Mouse (Mus musculus) limb, embryonic 12.5 days (tissue): ENCODE results near the gene Mcl1. TPM values are rescaled to one million over a fixed set of nuclear protein-coding genes. Genes with fewer than 3 reads are reported as not detected.
A peak's percentile ranks its signal among the peaks of the same experiment; 100 is the strongest.
"Not testable (repeated sequence)": the region's sequence is repeated elsewhere in the genome, so short reads cannot be mapped to it uniquely, and the experiment has no call there.

Experiments used
- ATAC-seq: fragments of 200-750 bp; cut with Nextera tagmentation; 2 replicates; pipeline ENCODE4 v1.8.0; 2017; ENCODE audit warnings: low read depth, moderate TSS enrichment; ENCODE audit not compliant: insufficient number of reproducible peaks, insufficient read depth, low FRiP score, low TSS enrichment
- H3K27ac ChIP-seq: fragments of 300-500 bp; sonication (generic); 2 replicates; pipeline ENCODE4 v1.5.1; 2016; ENCODE audit warnings: mild to moderate bottlenecking, moderate library complexity
- H3K27me3 ChIP-seq: fragments of 300-500 bp; sonication (generic); 2 replicates; pipeline ENCODE4 v1.6.1; 2016; ENCODE audit warnings: mild to moderate bottlenecking, moderate library complexity
- H3K36me3 ChIP-seq: fragments of 300-500 bp; sonication (generic); 2 replicates; pipeline ENCODE4 v1.6.1; 2016; ENCODE audit warnings: mild to moderate bottlenecking, moderate library complexity
- H3K4me1 ChIP-seq: fragments of 300-500 bp; sonication (generic); replicated peaks from 2 replicates; pipeline ENCODE4 v1.6.1; 2016
- H3K4me2 ChIP-seq: fragments of 300-500 bp; sonication (generic); 2 replicates; pipeline ENCODE4 v1.6.1; 2016; ENCODE audit warnings: mild to moderate bottlenecking, moderate library complexity
- H3K4me3 ChIP-seq: fragments of 300-500 bp; sonication (generic); replicated peaks from 2 replicates; pipeline ENCODE4 v1.5.1; 2016; ENCODE audit warnings: mild to moderate bottlenecking
- H3K9ac ChIP-seq: fragments of 300-500 bp; sonication (generic); replicated peaks from 2 replicates; pipeline ENCODE4 v1.6.1; 2016; ENCODE audit warnings: mild to moderate bottlenecking, moderate library complexity
- H3K9me3 ChIP-seq: fragments of 300-500 bp; sonication (generic); 2 replicates; pipeline ENCODE4 v1.6.1; 2016; ENCODE audit warnings: mild to moderate bottlenecking, moderate library complexity
- WGBS: fragments of 180-500 bp; shearing (Covaris S2); methylation state at CpG from one replicate; pipeline ENCODE4 v1.1.7; 2016; 5-methylcytosine and 5-hydroxymethylcytosine counted together
- polyA plus RNA-seq: library from polyadenylated mRNA; unstranded; fragments of >200 nt; fragmentation: Nextera tagmentation; extraction: Ambion mirVana; gene quantifications from 2 replicates; pipeline ENCODE4 v1.2.1, GENCODE M21; 2016

Mcl1 gene
- polyA plus RNA-seq, 1 experiment from 2014 or later, result 69.9 TPM

DNA sequence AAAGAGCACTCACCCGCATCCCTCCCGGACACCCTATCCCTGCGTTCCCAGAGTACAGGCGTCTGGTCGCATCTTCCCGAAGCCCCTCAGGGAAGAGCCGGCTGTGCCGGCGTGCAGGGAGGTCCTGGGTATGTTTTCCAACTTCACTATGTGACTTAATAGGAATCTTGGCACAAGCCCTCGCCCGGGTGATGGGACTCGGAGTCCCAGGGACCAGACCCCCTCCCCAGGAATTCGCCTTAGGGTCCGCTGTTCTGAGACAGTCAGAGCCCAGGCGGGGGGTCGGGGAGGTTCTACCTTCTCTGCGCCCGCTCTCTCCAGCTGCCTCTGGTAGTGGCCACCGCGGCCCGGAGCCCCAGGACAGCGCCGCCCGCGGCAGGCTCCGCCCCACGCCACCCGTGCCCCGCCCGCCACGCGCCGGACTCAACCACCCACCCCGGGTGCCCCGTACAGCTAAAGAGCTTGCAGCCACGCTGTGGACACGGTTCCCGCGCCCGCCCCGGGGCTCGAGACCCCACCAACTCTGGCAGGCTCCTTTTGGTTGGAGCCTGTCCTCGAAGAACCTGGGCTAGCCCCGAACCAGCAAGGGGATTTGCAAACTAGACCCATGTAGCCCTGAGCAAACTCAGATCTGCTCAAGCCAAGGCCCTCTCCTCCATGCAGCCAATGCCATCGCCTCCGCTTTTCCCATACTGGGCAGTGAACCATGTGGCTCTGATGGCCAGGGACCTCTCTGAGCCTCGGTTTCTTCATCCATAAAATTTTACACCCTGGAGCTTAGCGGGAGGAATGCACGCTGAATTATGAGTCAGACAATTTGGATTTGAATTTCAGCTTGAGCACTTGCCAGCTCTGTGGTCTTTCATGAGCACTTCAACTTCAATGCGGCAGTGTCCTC is 29.2 kb downstream of the Mcl1 start, which contains the start of gene Adamtsl4:
Gene Adamtsl4, minus strand, starts transcription at position 394 of the 898 bp plus-strand sequence.
- H3K4me2 ChIP-seq, result peak within 1 kb of the TSS; percentile 94
- 4% methylated on average over 48 of the region's 50 CpGs for WGBS
- ATAC-seq, result peak; percentile 54; the same call in 1 of the 2 replicates
- H3K27me3 ChIP-seq, result peaks cover 9% of the 10 kb centered on the region; the same call in 1 of the 2 replicates
- peaks cover 6% of the 10 kb centered on the region; the same call in 1 of the 2 replicates for H3K36me3 ChIP-seq
- H3K27ac ChIP-seq, result peak within 1 kb of the TSS; percentile 50; the same call in 1 of the 2 replicates
- 0 out of 2 replicates have a peak, but pooled peaks cover 4% of the 10 kb centered on the region for H3K9me3 ChIP-seq
- H3K4me3 ChIP-seq, result peak within 1 kb of the TSS; percentile 48
- peak within 1 kb of the TSS; percentile 65 for H3K9ac ChIP-seq
- H3K4me1 ChIP-seq, result peaks cover 42% of the 10 kb centered on the region

DNA sequence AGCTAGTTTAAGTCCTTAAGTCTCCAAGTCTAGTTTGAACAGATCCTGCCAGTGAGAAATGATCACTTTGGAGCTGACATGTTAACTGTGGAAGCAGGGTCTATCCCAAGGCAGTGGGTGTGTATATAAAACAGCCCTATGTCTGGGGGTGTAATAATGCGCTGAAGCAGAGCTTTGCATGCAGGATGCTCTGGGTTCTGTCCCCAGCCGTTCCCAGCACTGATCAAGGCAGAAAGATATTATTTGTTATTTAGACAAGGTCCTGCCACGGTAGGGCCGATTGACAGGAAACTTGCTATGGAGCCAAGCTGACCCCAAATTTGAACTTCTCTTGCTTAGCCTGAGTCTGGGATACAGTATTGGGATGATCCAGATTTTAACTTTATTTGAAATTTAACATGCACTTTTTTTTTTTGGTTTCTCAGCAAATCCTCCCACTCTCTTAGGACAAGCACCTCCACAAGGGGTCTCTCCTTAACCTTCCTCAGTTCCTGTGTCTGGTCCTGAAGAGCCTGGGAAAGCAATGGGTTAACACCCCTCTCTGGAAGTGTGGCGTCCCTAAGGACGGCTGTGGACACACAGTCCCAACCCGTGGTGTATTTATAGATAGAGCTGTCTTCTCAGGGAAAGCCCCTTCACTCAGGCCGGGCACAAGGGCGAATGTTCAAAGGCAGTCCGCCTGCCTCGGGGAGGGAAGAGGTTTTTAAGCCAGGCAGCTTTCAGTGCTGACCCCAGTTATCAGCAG is 30.8 kb downstream of the Mcl1 start:
- H3K9ac ChIP-seq, result no peak overlapping the region
- H3K9me3 ChIP-seq, result 0 out of 2 replicates have a peak, but pooled peaks cover 4% of the 10 kb centered on the region
- H3K27ac ChIP-seq, result no peak overlapping the region
- peaks cover 6% of the 10 kb centered on the region; the same call in 1 of the 2 replicates for H3K36me3 ChIP-seq
- H3K4me1 ChIP-seq, result peaks cover 37% of the 10 kb centered on the region
- 31% methylated on average over 11 of the region's 11 CpGs for WGBS
- peaks cover 9% of the 10 kb centered on the region; the same call in 1 of the 2 replicates for H3K27me3 ChIP-seq
- H3K4me3 ChIP-seq, result no peak overlapping the region
- no peak for ATAC-seq
- no peak overlapping the region for H3K4me2 ChIP-seq

DNA sequence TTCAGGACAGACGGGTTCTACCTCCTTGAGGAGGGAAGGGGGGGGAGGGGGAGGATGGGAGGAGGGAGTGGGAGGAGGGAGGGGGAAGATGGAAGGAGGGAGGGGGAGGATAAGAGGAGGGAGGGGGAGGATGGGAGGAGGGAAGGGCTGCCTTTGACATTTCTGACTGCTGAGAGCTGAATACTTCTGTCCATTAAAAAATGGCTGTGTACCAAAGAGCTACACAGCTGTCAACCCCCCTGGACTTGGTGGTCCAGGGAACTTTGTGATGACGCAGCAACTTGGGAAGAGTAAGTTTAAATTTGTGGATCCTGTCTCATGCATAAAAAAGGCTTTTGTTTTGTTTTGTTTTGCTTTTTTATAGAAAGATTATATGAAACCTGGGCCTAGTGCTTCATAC is 31.4 kb downstream of the Mcl1 start:
- Histone ChIP-seq H3K36me3 (peaks cover 6% of the 10 kb centered on the region; the same call in 1 of the 2 replicates), H3K27ac (no peak overlapping the region), H3K27me3 (peaks cover 9% of the 10 kb centered on the region; the same call in 1 of the 2 replicates), H3K4me3 (no peak overlapping the region), H3K4me1 (peaks cover 31% of the 10 kb centered on the region), H3K9me3 (0 out of 2 replicates have a peak, but pooled peaks cover 4% of the 10 kb centered on the region), H3K9ac (no peak overlapping the region), H3K4me2 (no peak overlapping the region)
- no peak for ATAC-seq
- WGBS, result 48% methylated on average over 2 of the region's 2 CpGs

DNA sequence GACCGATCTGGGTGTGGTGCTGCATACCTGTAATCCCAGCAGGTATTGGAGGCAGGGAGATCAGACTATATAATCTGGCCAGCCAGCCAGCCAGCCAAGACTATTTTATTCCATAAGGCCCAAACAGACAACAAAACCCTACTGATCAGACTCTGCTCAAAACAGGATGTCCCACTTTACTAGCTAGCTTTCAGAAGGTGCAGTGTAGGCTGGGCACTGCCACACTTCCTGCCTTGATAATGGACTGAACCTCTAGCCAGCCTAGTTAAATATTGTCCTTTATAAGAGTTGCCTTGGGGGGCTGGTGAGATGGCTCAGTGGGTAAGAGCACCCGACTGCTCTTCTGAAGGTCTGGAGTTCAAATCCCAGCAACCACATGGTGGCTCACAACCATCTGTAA is 32.0 kb downstream of the Mcl1 start:
- H3K27ac ChIP-seq, H3K9ac ChIP-seq, H3K27me3 ChIP-seq, H3K36me3 ChIP-seq, ATAC-seq, H3K9me3 ChIP-seq, H3K4me3 ChIP-seq, H3K4me2 ChIP-seq: not testable (repeated sequence)
- H3K4me1 ChIP-seq, result peaks cover 31% of the 10 kb centered on the region
- WGBS, result 93% methylated on average over 2 of the region's 2 CpGs

DNA sequence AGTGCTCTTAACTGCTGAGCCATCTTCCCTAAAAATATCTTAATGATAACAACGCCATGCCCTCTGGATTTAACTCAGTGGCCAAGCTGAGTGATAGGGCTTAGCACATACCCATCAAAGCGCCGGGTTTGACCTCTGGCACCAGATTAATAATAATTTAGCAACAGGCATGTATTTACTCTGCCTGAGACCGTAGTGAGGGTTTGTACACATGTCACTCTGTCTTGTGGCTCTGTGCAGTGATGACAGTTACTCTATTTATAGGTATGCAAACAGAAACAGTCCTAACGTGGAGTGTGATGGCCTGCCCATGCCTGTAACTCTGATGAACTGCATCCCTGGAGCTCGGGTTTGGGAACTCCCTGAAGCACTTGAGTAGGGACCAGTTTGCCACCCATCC is 34.1 kb downstream of the Mcl1 start:
- H3K27me3 ChIP-seq, result no peaks in the 10 kb centered on the region
- peaks cover 6% of the 10 kb centered on the region; the same call in 1 of the 2 replicates for H3K36me3 ChIP-seq
- no peak overlapping the region for H3K27ac ChIP-seq
- H3K9ac ChIP-seq, result no peak overlapping the region
- H3K9me3 ChIP-seq, result 0 out of 2 replicates have a peak, but pooled peaks cover 4% of the 10 kb centered on the region
- ATAC-seq, result no peak
- H3K4me1 ChIP-seq, result peaks cover 27% of the 10 kb centered on the region
- 76% methylated on average over 6 of the region's 6 CpGs for WGBS
- no peak overlapping the region for H3K4me3 ChIP-seq
- H3K4me2 ChIP-seq, result no peak overlapping the region

DNA sequence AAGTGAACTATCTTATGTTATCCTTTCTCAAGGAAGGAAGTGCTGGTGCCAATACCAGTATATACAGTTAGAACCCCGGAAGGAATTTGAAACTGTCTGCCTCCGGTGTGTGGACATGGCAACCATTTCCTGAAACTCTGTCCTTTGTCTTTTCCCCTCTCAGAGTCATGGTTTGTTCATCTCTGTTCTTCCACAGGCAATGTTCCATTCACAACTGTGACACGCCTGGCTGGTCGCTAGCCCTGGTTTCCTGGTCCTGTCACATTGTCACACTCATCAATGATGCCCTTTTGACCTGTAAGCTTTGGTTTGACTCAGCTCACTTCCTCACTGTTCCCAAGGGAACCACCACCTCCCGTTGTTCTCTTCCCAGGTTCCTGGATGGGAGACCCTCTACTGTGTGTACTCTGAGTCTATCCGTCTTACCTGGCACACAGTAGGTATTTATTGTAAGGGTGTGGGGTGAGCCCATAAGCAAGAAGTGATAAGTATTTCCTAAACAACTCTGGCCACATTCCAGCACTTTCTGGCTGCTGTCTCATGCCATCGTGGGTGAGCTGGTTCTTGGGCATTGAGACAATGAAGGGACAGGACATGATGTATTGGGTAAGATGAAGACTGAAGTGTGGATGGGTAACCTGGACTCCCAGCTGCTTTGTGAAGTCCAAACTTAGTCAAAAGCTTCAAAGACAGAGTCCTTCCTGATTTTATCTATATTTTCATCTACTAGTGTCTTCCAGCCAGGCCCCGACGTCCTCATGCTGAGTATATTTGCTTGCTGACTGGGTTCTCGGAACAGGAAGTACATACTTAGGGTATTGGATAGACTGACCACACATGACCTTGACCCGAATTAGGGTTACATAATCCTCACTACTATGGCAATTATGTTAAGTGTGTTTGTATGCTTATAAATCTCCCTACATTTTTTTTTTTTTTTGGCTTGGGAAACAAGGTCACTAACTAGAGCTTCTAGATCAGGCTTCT is 35.5 kb downstream of the Mcl1 start:
- Histone ChIP-seq H3K27me3 (no peaks in the 10 kb centered on the region), H3K9me3 (0 out of 2 replicates have a peak, but pooled peaks cover 4% of the 10 kb centered on the region), H3K4me2 (no peak overlapping the region), H3K4me1 (peaks cover 14% of the 10 kb centered on the region; the same call in 1 of the 2 replicates), H3K27ac (no peak overlapping the region), H3K9ac (no peak overlapping the region), H3K4me3 (no peak overlapping the region), H3K36me3 (peaks cover 6% of the 10 kb centered on the region; the same call in 1 of the 2 replicates)
- no peak for ATAC-seq
- WGBS, result 78% methylated on average over 11 of the region's 11 CpGs

DNA sequence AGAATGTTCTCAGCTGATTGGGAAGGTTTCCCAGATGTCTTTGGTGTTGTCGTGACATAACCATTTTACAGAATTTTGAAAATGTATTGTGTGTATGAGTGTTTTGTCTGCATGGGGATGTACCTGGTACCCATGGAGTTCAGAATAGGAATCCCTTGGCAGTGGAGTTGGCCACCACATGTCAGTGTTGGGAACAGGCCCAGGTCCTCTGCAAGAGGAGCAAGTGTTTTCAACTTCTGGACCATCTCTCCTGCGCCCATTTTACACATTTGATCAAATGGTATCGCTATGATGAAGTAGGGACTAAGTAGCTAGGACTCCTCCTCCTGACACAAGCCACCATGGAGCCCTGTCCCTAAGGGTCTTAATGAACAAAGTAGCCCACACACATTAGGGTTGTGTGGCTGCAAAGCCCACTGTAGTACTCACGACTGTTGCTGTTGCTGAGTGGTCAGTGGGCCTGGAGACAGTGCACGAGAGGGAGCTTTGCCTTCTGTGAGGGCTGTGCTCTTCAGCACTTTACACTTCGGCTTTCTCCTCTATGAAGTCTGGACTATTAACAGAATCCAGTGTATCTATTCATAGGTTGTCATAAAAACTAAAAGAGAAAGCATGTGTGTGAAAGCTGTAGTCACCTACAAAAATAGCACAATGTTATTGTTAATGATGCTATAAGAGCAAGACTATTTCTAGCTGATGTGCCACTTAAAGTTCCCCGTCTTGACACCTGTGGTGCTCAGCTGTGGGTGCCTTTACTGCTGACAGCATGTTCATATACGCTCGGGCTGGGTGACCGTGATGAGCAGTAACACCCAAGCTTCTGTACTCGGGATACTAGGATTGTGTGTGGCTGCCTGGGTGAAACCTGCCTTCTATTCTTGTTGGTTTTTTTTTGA is 36.5 kb downstream of the Mcl1 start:
- Histone ChIP-seq H3K36me3 (peaks cover 6% of the 10 kb centered on the region; the same call in 1 of the 2 replicates), H3K9me3 (0 out of 2 replicates have a peak, but pooled peaks cover 4% of the 10 kb centered on the region), H3K27me3 (no peaks in the 10 kb centered on the region), H3K9ac (no peak overlapping the region), H3K27ac (no peak overlapping the region), H3K4me1 (peaks cover 14% of the 10 kb centered on the region; the same call in 1 of the 2 replicates), H3K4me3 (no peak overlapping the region), H3K4me2 (no peak overlapping the region)
- ATAC-seq, result no peak
- 86% methylated on average over 11 of the region's 11 CpGs for WGBS

DNA sequence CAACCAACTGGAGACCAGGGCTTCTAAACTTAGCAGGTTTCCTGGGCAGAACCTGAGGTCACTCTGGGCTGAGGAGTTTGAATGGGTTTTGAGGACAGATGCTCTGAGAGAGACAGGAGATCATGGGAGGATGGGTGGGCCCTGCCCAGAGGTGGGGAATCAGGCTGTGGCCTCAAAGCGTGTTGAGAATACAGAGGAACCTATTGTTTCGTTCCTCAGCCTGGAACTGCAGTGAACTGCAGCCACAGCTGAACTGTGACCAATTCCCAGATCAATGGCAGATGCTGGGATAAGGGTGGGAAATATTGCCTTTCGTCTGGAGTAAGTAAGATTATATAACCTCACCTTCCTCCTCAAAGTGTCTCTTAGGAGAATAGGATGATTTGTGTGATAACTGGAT is 37.2 kb downstream of the Mcl1 start:
- H3K9me3 ChIP-seq, result 0 out of 2 replicates have a peak, but pooled peaks cover 4% of the 10 kb centered on the region
- peak overlapping the region; percentile 31; the same call in 1 of the 2 replicates for H3K9ac ChIP-seq
- H3K36me3 ChIP-seq, result peaks cover 6% of the 10 kb centered on the region; the same call in 1 of the 2 replicates
- no peak overlapping the region for H3K27ac ChIP-seq
- no peak overlapping the region for H3K4me2 ChIP-seq
- WGBS, result 43% methylated on average over 3 of the region's 3 CpGs
- no peaks in the 10 kb centered on the region for H3K27me3 ChIP-seq
- ATAC-seq, result no peak
- no peak overlapping the region for H3K4me3 ChIP-seq
- H3K4me1 ChIP-seq, result peaks cover 14% of the 10 kb centered on the region; the same call in 1 of the 2 replicates

DNA sequence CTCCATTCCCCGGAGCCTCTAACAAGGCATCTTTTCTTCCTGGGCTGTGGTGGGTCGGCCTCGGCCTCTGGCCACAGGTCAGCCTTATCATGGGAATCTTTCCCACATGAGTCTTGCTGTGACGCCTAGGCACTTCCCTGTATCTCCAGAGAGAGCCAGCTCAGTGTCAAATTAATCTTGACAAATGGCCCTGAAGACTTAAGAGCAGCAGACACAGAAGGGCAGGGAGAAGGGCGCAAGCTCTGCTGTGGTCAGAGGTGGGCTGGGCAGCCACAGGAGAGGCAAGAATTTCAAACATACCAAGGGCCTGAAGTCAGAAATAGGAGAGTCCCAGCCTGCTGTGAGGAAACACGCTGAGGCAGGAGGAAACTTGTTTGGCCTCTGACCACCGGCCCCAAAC is 37.8 kb downstream of the Mcl1 start:
- 0 out of 2 replicates have a peak, but pooled peaks cover under 1% of the 10 kb centered on the region for H3K9me3 ChIP-seq
- H3K4me3 ChIP-seq, result no peak overlapping the region
- H3K36me3 ChIP-seq, result peaks cover 2% of the 10 kb centered on the region; the same call in 1 of the 2 replicates
- H3K27me3 ChIP-seq, result no peaks in the 10 kb centered on the region
- WGBS, result 21% methylated on average over 7 of the region's 7 CpGs
- H3K9ac ChIP-seq, result no peak overlapping the region
- no peak overlapping the region for H3K27ac ChIP-seq
- no peak for ATAC-seq
- H3K4me1 ChIP-seq, result peaks cover 17% of the 10 kb centered on the region
- no peak overlapping the region for H3K4me2 ChIP-seq
